Mouse (Mus musculus): ENCODE measurements at regions not wholly inside any gene's neighbourhood (a gene's known extent, or its start where the extent isn't known, plus 50 kb on each side); places are given as distances from the start of the nearest gene placed in this dataset.
"Not testable (repeated sequence)": the region's sequence is repeated elsewhere in the genome, so short reads cannot be mapped to it uniquely, and the experiment has no call there.

- no peak for DNase-seq (ENCODE audit: low spot score)
Measured at GRCm38 (mm10) chr3:37833387-37833786, 109.1 kb upstream of the Gm5148 start.

GRCm38 (mm10) chr3:37827546-37827945, 103.3 kb upstream of the Gm5148 start:
- DNase-seq (ENCODE audit: low spot score): no peak

GRCm38 (mm10) chr3:37825602-37826001, 101.3 kb upstream of the Gm5148 start:
- no peak for DNase-seq (ENCODE audit: low spot score)

GRCm38 (mm10) chr3:37824681-37825080, 100.4 kb upstream of the Gm5148 start:
- no peak for DNase-seq (ENCODE audit: low spot score)

GRCm38 (mm10) chr3:37819503-37819902, 95.2 kb upstream of the Gm5148 start:
- DNase-seq (ENCODE audit: low spot score): no peak

- DNase-seq (ENCODE audit: low spot score): no peak
Measured at GRCm38 (mm10) chr3:37817434-37817805, 93.1 kb upstream of the Gm5148 start.

GRCm38 (mm10) chr3:37816781-37817433, 92.6 kb upstream of the Gm5148 start:
- DNase-seq (ENCODE audit: low spot score): no peak

- no peak for DNase-seq (ENCODE audit: low spot score)
Measured at GRCm38 (mm10) chr3:37815771-37816170, 91.5 kb upstream of the Gm5148 start.

- no peak for DNase-seq (ENCODE audit: low spot score)
Measured at GRCm38 (mm10) chr3:37812936-37813335, 88.6 kb upstream of the Gm5148 start.

- no peak for DNase-seq (ENCODE audit: low spot score)
Measured at GRCm38 (mm10) chr3:37811429-37811828, 87.1 kb upstream of the Gm5148 start.

GRCm38 (mm10) chr3:37810763-37811162, 86.5 kb upstream of the Gm5148 start:
- no peak for DNase-seq (ENCODE audit: low spot score)

GRCm38 (mm10) chr3:37805805-37806148, 81.5 kb upstream of the Gm5148 start:
- no peak for DNase-seq (ENCODE audit: low spot score)

- DNase-seq (ENCODE audit: low spot score): no peak
Measured at GRCm38 (mm10) chr3:37804941-37805804, 80.9 kb upstream of the Gm5148 start.

GRCm38 (mm10) chr3:37804261-37804660, 80.0 kb upstream of the Gm5148 start:
- no peak for DNase-seq (ENCODE audit: low spot score)

GRCm38 (mm10) chr3:37803781-37804180, 79.5 kb upstream of the Gm5148 start:
- not testable (repeated sequence) for DNase-seq (ENCODE audit: low spot score)

- DNase-seq (ENCODE audit: low spot score): no peak
Measured at GRCm38 (mm10) chr3:37801551-37801950, 77.3 kb upstream of the Gm5148 start.

- no peak for DNase-seq (ENCODE audit: low spot score)
Measured at GRCm38 (mm10) chr3:37799809-37800208, 75.5 kb upstream of the Gm5148 start.

GRCm38 (mm10) chr3:37789711-37790110, 65.4 kb upstream of the Gm5148 start:
- no peak for DNase-seq (ENCODE audit: low spot score)

- DNase-seq (ENCODE audit: low spot score): peak; percentile 44
Measured at GRCm38 (mm10) chr3:37789143-37789697, 64.9 kb upstream of the Gm5148 start.

GRCm38 (mm10) chr3:37788366-37788765, 64.1 kb upstream of the Gm5148 start:
- DNase-seq (ENCODE audit: low spot score): no peak

GRCm38 (mm10) chr3:37786792-37787191, 62.5 kb upstream of the Gm5148 start:
- no peak for DNase-seq (ENCODE audit: low spot score)

GRCm38 (mm10) chr3:37781086-37781485, 56.8 kb upstream of the Gm5148 start:
- no peak for DNase-seq (ENCODE audit: low spot score)

- no peak for DNase-seq (ENCODE audit: low spot score)
Measured at GRCm38 (mm10) chr3:37779867-37780475, 55.7 kb upstream of the Gm5148 start.
